Mouse (Mus musculus) E14TG2a.4 (cell line): Measurements from ENCODE around the gene Gal3st3.

Experiments
- H3K27me3 ChIP-seq: 2 replicates; pipeline ENCODE4 v1.6.1; 2014; ENCODE audit warnings: low read length, control low read depth; ENCODE audit not compliant: insufficient read depth
- H3K36me3 ChIP-seq: 2 replicates; pipeline ENCODE4 v1.6.1; 2014; ENCODE audit warnings: low read length, control low read depth; ENCODE audit not compliant: insufficient read depth
- H3K4me1 ChIP-seq: replicated peaks from 2 replicates; pipeline ENCODE4 v1.6.1; 2014; ENCODE audit warnings: low read depth, low read length, control low read depth
- H3K4me3 ChIP-seq: replicated peaks from 2 replicates; pipeline ENCODE4 v1.5.1; 2014; ENCODE audit warnings: mild to moderate bottlenecking, low read length
- H3K9me3 ChIP-seq: 2 replicates; pipeline ENCODE4 v1.6.1; 2014; ENCODE audit warnings: low read length, control low read depth
- CTCF ChIP-seq: conservative IDR thresholded peaks from 2 replicates; pipeline ENCODE4 v1.5.1; 2014; ENCODE audit warnings: low read length
- NANOG ChIP-seq: IDR thresholded peaks from 2 replicates; pipeline ENCODE4 v1.6.1; 2014; ENCODE audit warnings: borderline replicate concordance, low read length, mixed read lengths
- POU5F1 ChIP-seq: IDR thresholded peaks from 2 replicates; pipeline ENCODE4 v1.6.1; 2014; ENCODE audit warnings: low read length, borderline replicate concordance

The Gal3st3 gene

GRCm38 (mm10) chr19:5295736-5296075, 2.4 kb upstream of the Gal3st3 start:
- TF ChIP-seq NANOG (no peak), POU5F1 (no peak), CTCF (no peak)
- Histone ChIP-seq H3K4me3 (peak overlapping the region; percentile 97), H3K9me3 (no peaks in the 10 kb centered on the region), H3K27me3 (peaks cover 13% of the 10 kb centered on the region; the same call in 1 of the 2 replicates), H3K36me3 (peaks cover 36% of the 10 kb centered on the region), H3K4me1 (peaks cover 66% of the 10 kb centered on the region)

DNA sequence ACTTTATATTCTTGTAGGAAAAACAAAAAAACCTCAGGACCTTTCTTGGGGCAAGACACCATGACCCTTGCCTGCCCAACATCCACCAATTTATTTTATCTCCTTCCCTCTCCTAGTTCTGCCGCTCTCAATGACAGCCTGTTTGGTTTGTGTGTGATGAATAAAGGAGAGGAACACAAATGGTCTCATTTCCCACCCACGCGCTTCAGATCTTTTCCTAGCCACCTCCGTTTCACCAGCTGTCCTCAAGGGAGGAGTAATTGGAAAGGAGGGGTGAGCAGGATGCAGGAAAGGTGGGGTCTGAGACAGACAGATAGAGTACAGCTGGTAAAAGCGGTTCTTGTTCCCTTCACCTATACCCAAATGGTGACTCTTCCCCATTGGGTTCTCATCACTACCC, 1.5 kb upstream of the Gal3st3 start:
- peaks cover 74% of the 10 kb centered on the region for H3K4me1 ChIP-seq
- peaks cover 27% of the 10 kb centered on the region for H3K36me3 ChIP-seq
- TF ChIP-seq POU5F1 (no peak), NANOG (no peak), CTCF (no peak)

DNA sequence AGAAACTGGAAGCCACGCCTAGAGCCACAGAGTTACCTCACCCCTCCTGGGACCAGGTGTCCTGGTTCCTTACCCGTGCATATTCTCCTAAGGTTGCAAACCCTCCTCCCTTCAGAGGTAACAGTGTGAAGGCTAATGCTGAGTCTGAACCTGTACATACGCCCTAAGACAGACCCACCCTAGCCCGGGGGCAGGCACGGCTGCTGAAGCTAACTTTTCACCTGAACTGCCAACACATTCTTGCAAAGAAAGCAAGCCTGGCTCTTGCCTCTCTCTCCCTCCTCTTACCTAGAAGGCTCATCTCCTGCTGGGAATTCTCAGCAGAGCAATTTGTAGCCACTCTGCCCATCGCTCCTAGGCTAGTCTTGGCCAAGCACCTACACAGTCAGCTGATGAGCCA, 2.5 kb downstream of the Gal3st3 start:
- H3K4me3 ChIP-seq, result peak overlapping the region; percentile 17; the same call in 1 of the 2 replicates
- TF ChIP-seq POU5F1 (no peak), CTCF (no peak), NANOG (no peak; the same call in 1 of the 2 replicates)
- 0 out of 2 replicates have a peak, but pooled peaks cover 6% of the 10 kb centered on the region for H3K36me3 ChIP-seq
- H3K4me1 ChIP-seq, result peaks cover 73% of the 10 kb centered on the region
- peaks cover 13% of the 10 kb centered on the region; the same call in 1 of the 2 replicates for H3K27me3 ChIP-seq
- no peaks in the 10 kb centered on the region for H3K9me3 ChIP-seq

More for the DNA sequence above, 1.5 kb upstream of the Gal3st3 start:
- Histone ChIP-seq H3K9me3 (no peaks in the 10 kb centered on the region), H3K27me3 (peaks cover 13% of the 10 kb centered on the region; the same call in 1 of the 2 replicates), H3K4me3 (peak overlapping the region; percentile 97)

- 0 out of 2 replicates have a peak, but pooled peaks cover 6% of the 10 kb centered on the region for H3K36me3 ChIP-seq
- no peaks in the 10 kb centered on the region for H3K9me3 ChIP-seq
- TF ChIP-seq CTCF (peak; percentile 77), POU5F1 (no peak)
- no peak overlapping the region for H3K4me3 ChIP-seq
- peaks cover 20% of the 10 kb centered on the region for H3K27me3 ChIP-seq
- peaks cover 70% of the 10 kb centered on the region for H3K4me1 ChIP-seq
Measured at GRCm38 (mm10) chr19:5302455-5302854, 4.3 kb downstream of the Gal3st3 start.

GRCm38 (mm10) chr19:5306279-5306678, 8.1 kb downstream of the Gal3st3 start:
- Histone ChIP-seq H3K9me3 (no peaks in the 10 kb centered on the region), H3K27me3 (peaks cover 21% of the 10 kb centered on the region), H3K4me1 (peaks cover 42% of the 10 kb centered on the region), H3K36me3 (0 out of 2 replicates have a peak, but pooled peaks cover 6% of the 10 kb centered on the region), H3K4me3 (peak overlapping the region; percentile 72)
- TF ChIP-seq CTCF, result peak; percentile 33
- no peak for TF ChIP-seq POU5F1

- H3K9me3 ChIP-seq, result no peaks in the 10 kb centered on the region
- H3K4me1 ChIP-seq, result peaks cover 34% of the 10 kb centered on the region
- 0 out of 2 replicates have a peak, but pooled peaks cover 6% of the 10 kb centered on the region for H3K36me3 ChIP-seq
- peak overlapping the region; percentile 72 for H3K4me3 ChIP-seq
- peaks cover 21% of the 10 kb centered on the region for H3K27me3 ChIP-seq
- TF ChIP-seq POU5F1, result no peak
- TF ChIP-seq NANOG, result no peak
- TF ChIP-seq CTCF, result no peak
Measured at GRCm38 (mm10) chr19:5306968-5307734, 9.0 kb downstream of the Gal3st3 start.

DNA sequence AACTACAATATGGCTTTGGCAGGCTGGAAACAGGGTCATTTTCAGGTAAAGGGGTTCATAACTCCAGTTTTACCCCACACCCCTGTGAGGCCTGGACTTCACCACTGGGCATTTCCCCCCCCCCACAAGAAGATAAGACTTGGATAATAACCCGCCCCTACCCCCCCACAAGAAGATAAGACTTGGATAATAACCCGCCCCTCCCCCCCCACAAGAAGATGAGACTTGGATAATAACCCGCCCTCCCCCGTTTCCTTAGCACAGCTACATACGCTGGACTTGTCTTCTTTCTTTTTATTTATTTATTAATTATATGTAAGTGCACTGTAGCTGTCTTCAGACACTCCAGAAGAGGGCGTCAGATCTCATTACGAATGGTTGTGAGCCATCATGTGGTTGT, 10.9 kb downstream of the Gal3st3 start:
- TF ChIP-seq POU5F1, result no peak
- H3K4me1 ChIP-seq, result peaks cover 29% of the 10 kb centered on the region
- H3K27me3 ChIP-seq, result peaks cover 21% of the 10 kb centered on the region
- no peak overlapping the region for H3K4me3 ChIP-seq
- H3K36me3 ChIP-seq, result 0 out of 2 replicates have a peak, but pooled peaks cover under 1% of the 10 kb centered on the region
- no peaks in the 10 kb centered on the region for H3K9me3 ChIP-seq

DNA sequence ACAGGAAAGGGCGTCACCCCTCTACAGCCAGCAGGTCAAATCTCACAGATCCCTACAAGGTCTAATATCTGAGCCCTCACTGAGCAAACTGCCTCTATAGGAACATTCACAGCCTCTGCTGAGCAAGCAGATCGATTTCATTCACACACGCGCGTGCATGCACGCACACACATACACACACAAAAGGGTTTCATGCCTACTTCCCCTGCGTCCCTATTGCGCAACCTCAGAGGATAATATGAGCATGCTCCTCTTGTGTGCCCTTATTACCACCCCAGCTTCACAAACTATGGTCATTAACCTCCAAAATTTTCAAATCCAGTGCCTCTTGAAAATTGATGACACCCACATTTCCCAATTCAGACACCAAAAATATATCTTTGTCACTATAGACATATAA, 15.1 kb downstream of the Gal3st3 start:
- Histone ChIP-seq H3K4me3 (no peak overlapping the region), H3K4me1 (no peaks in the 10 kb centered on the region), H3K9me3 (peaks cover 22% of the 10 kb centered on the region), H3K36me3 (no peaks in the 10 kb centered on the region), H3K27me3 (peaks cover 4% of the 10 kb centered on the region)
- no peak for TF ChIP-seq POU5F1
- TF ChIP-seq NANOG, result no peak
- TF ChIP-seq CTCF, result no peak
